Mouse (Mus musculus) liver, embryonic 16.5 days (tissue): ENCODE results near the gene Rbpj. TPM values are rescaled to one million over a fixed set of nuclear protein-coding genes. Genes with fewer than 3 reads are reported as not detected.

ENCODE experiments used
- ATAC-seq: fragments of 200-750 bp; cut with Nextera tagmentation; 2 replicates; pipeline ENCODE4 v1.8.0; 2017; ENCODE audit warnings: low read depth, mild to moderate bottlenecking, moderate number of reproducible peaks, moderate library complexity
- H3K27ac ChIP-seq: fragments of 300-500 bp; sonication (generic); 2 replicates; pipeline ENCODE4 v1.5.1; 2014; ENCODE audit warnings: mild to moderate bottlenecking, low read length
- H3K27me3 ChIP-seq: fragments of 300-500 bp; sonication (generic); 2 replicates; pipeline ENCODE4 v1.6.1; 2014; ENCODE audit warnings: low read depth, low read length, mixed read lengths; ENCODE audit not compliant: control insufficient read depth, insufficient read depth
- H3K36me3 ChIP-seq: fragments of 300-500 bp; sonication (generic); 2 replicates; pipeline ENCODE4 v1.6.1; 2014; ENCODE audit warnings: mild to moderate bottlenecking; ENCODE audit not compliant: control insufficient read depth, insufficient read depth
- H3K4me1 ChIP-seq: fragments of 300-500 bp; sonication (generic); 2 replicates; pipeline ENCODE4 v1.6.1; 2014; ENCODE audit warnings: low read depth, low read length, mixed read lengths; ENCODE audit not compliant: control insufficient read depth
- H3K4me2 ChIP-seq: fragments of 300-500 bp; sonication (generic); 2 replicates; pipeline ENCODE4 v1.6.1; 2014; ENCODE audit warnings: low read depth, low read length, mixed read lengths
- H3K4me3 ChIP-seq: fragments of 300-500 bp; sonication (generic); 2 replicates; pipeline ENCODE4 v1.5.1; 2014; ENCODE audit warnings: low read depth, mild to moderate bottlenecking, low read length
- H3K9ac ChIP-seq: fragments of 300-500 bp; sonication (generic); 2 replicates; pipeline ENCODE4 v1.6.1; 2014; ENCODE audit warnings: low read depth, low read length
- H3K9me3 ChIP-seq: fragments of 300-500 bp; sonication (generic); replicated peaks from 2 replicates; pipeline ENCODE4 v1.6.1; 2016; ENCODE audit warnings: low read length; ENCODE audit not compliant: control insufficient read depth
- WGBS: fragments of 180-500 bp; shearing (Covaris S2); extraction: QIAGEN DNeasy Blood & Tissue Kit; methylation state at CpG from one replicate; pipeline ENCODE4 v1.1.7; 2014; ENCODE audit not compliant: insufficient replicate concordance; 5-methylcytosine and 5-hydroxymethylcytosine counted together
- polyA plus RNA-seq: library from polyadenylated mRNA; unstranded; fragments of >200 nt; fragmentation: Nextera tagmentation; extraction: Ambion mirVana; gene quantifications from 2 replicates; pipeline ENCODE4 v1.2.1, GENCODE M21; 2015

Rbpj gene
- polyA plus RNA-seq, 1 experiment from 2014 or later = 6.9 TPM

DNA sequence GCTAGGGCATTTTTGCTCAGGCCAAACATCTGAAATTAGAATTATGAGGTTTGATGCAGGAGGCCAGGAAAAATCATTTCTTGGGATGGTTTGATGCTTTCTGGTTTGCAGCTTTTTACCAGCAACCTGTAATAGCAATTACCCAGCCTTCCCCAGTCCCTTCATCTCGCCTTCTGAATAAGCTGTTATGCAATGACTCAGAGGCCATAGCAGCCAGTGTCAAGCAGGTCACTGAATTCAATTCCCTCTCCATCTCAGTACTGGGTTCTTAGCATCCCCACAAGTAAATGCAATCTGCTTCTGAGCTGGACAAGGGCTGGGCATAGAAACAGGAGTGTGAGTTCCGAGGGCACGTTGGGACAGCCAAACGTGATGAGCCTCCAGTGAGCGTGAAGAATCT is 13.9 kb downstream of the Rbpj start:
- H3K4me1 ChIP-seq = no peaks in the 10 kb centered on the region
- no peak overlapping the region for H3K27ac ChIP-seq
- H3K4me3 ChIP-seq = no peak overlapping the region
- H3K9me3 ChIP-seq = no peaks in the 10 kb centered on the region
- H3K9ac ChIP-seq = no peak overlapping the region
- no peak for ATAC-seq
- H3K27me3 ChIP-seq = no peaks in the 10 kb centered on the region
- H3K4me2 ChIP-seq = no peak overlapping the region
- WGBS = 64% methylated on average over 5 of the region's 5 CpGs
- no peaks in the 10 kb centered on the region for H3K36me3 ChIP-seq

DNA sequence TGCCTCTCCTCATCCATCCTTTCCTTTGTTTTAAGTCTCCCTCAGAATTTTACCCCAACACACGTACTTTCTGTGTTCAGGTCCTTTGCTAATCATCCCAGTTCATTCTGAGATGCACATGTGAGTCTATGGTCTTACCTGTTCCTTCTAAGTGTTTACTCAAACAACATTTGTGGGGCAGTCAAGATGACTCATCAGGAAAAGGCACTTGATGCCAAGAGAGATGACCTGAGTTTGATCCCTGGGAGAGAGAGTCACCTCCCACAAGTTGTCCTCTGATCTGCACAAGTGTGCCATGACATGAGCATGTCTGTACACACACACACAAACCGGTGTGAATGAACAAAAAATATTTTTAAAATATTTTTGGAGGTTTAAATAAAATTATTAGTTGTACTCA is 15.1 kb downstream of the Rbpj start:
- H3K9me3 ChIP-seq = no peaks in the 10 kb centered on the region
- H3K27ac ChIP-seq = no peak overlapping the region
- H3K27me3 ChIP-seq = no peaks in the 10 kb centered on the region
- no peak overlapping the region for H3K4me2 ChIP-seq
- H3K36me3 ChIP-seq = no peaks in the 10 kb centered on the region
- no peak for ATAC-seq
- WGBS = 54% methylated on average over 2 of the region's 2 CpGs
- no peaks in the 10 kb centered on the region for H3K4me1 ChIP-seq
- H3K4me3 ChIP-seq = no peak overlapping the region
- no peak overlapping the region for H3K9ac ChIP-seq

GRCm38 (mm10) chr5:53485069-53485628 is 19.2 kb downstream of the Rbpj start:
- Histone ChIP-seq H3K27ac (no peak overlapping the region), H3K36me3 (no peaks in the 10 kb centered on the region), H3K4me1 (no peaks in the 10 kb centered on the region), H3K9ac (no peak overlapping the region), H3K4me3 (no peak overlapping the region), H3K27me3 (no peaks in the 10 kb centered on the region), H3K9me3 (no peaks in the 10 kb centered on the region), H3K4me2 (no peak overlapping the region)
- 63% methylated on average over 6 of the region's 6 CpGs for WGBS
- no peak for ATAC-seq

GRCm38 (mm10) chr5:53485934-53486475 is 20.1 kb downstream of the Rbpj start:
- H3K9ac ChIP-seq = no peak overlapping the region
- H3K4me3 ChIP-seq = no peak overlapping the region
- H3K9me3 ChIP-seq = no peaks in the 10 kb centered on the region
- no peak overlapping the region for H3K4me2 ChIP-seq
- ATAC-seq = no peak
- H3K27ac ChIP-seq = no peak overlapping the region
- WGBS = 59% methylated on average over 9 of the region's 9 CpGs
- no peaks in the 10 kb centered on the region for H3K4me1 ChIP-seq
- H3K27me3 ChIP-seq = no peaks in the 10 kb centered on the region
- H3K36me3 ChIP-seq = no peaks in the 10 kb centered on the region

DNA sequence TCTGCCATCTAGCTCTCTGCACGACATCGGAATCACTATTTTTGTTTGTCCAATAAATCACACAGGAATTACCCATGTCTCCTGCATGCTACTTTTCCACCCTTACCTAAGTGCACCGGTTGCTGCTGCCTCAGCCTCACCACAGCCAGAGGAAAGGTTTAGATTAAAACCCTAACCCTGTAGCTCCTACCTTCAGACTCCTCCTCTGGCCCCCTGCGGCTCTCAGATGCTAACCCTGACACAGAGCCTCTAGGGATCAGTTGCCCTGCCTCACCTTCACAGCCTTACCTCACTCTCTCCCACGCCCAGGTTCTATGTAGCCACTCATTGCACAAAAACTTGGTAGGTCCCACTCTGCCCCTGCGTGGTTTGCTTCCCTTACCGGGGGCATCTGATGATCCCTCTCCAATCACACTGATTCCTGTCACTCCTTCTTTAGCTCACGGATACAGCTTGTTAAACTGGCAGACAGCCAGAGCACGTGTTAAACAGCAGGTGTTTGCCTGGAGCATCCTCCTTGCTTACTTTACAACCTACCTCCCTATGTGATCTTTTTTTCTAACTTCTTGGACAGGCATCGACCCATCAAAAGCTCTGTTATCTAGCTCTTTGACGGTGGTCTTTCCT is 21.1 kb downstream of the Rbpj start:
- Histone ChIP-seq H3K27ac (no peak overlapping the region), H3K4me1 (no peaks in the 10 kb centered on the region), H3K9ac (no peak overlapping the region), H3K36me3 (no peaks in the 10 kb centered on the region), H3K9me3 (no peaks in the 10 kb centered on the region), H3K4me3 (no peak overlapping the region), H3K27me3 (no peaks in the 10 kb centered on the region), H3K4me2 (no peak overlapping the region)
- ATAC-seq = no peak
- 47% methylated on average over 11 of the region's 11 CpGs for WGBS

DNA sequence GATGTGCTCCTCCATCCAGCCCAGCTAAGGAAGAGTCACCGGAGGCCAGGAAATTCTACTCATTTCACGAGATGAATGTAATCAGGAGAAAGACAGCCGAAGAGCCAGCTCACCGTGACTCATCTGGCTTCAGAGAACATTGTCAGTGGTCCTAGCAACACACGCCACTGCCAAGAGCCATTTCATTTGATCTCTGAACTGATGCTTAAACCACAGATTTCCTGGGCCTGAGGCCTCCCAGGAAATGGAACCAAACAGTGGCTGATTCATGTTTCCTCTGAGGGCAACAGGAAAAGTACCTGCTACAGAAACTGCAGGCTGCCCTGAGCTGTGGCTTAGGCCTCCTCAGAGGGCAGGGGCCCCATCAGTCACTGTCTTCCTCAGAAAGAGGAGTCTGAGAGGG is 24.7 kb downstream of the Rbpj start:
- no peak overlapping the region for H3K27ac ChIP-seq
- H3K36me3 ChIP-seq = no peaks in the 10 kb centered on the region
- no peaks in the 10 kb centered on the region for H3K27me3 ChIP-seq
- H3K9me3 ChIP-seq = no peaks in the 10 kb centered on the region
- WGBS = 9% methylated on average over 5 of the region's 5 CpGs
- no peak overlapping the region for H3K4me3 ChIP-seq
- H3K9ac ChIP-seq = no peak overlapping the region
- no peak for ATAC-seq
- H3K4me2 ChIP-seq = no peak overlapping the region
- no peaks in the 10 kb centered on the region for H3K4me1 ChIP-seq

DNA sequence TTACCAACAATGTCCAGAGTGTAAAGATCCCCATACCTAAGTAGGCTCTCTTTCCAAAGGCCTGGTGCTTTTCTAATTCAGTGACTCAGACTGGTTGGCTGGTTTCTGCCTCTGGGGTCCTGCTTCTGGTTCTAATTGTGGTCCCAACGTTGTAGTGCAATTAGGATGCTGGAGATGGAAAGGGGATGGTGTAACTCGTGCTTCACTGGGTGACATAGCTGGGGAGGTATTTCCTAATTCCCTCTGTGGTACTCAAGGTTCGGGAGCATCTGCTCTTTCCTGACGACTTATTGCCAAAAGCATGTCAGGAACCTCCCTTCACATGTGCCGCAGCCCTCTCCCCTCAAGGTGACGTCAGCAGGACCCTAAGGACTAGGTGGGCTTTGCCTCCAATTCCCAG is 27.8 kb downstream of the Rbpj start:
- H3K27ac ChIP-seq = no peak overlapping the region
- WGBS = 43% methylated on average over 6 of the region's 6 CpGs
- no peak overlapping the region for H3K4me3 ChIP-seq
- H3K9ac ChIP-seq = no peak overlapping the region
- H3K4me1 ChIP-seq = no peaks in the 10 kb centered on the region
- H3K4me2 ChIP-seq = no peak overlapping the region
- H3K9me3 ChIP-seq = no peaks in the 10 kb centered on the region
- no peaks in the 10 kb centered on the region for H3K27me3 ChIP-seq
- H3K36me3 ChIP-seq = no peaks in the 10 kb centered on the region
- no peak for ATAC-seq

DNA sequence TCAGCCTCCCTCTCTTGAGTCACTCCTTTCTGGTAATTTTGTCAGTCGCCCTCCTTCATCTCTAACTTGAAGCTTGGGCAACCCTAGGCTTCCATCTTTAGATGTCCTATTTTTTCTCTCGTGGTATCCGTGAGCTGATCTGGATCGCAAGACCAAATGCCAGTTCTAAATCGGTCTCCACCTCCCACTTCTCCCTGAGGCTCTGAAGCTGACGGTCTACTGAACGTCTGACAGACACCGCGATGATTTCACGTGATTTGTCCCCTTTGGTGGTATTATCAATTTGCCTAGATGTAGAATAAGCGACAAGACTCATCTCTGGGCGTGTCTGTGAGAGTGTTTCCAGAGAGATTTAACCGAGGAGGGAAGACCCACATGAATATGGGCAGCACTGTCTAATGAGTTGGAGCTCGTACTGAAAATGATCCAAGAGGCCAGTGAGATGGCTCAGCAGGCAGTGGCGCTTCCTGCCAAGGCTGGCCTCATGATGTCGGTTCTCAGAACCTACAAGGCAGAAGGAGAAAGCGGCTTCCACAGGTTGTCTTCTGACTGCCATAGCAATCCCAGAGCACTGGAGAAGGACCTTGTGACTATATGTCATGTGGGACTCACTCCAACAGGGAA is 28.7 kb downstream of the Rbpj start:
- Histone ChIP-seq H3K27ac (no peak overlapping the region), H3K4me1 (no peaks in the 10 kb centered on the region), H3K36me3 (no peaks in the 10 kb centered on the region), H3K9ac (no peak overlapping the region), H3K9me3 (no peaks in the 10 kb centered on the region), H3K4me3 (no peak overlapping the region), H3K4me2 (no peak overlapping the region), H3K27me3 (no peaks in the 10 kb centered on the region)
- WGBS = 71% methylated on average over 17 of the region's 17 CpGs
- ATAC-seq = no peak

GRCm38 (mm10) chr5:53496846-53497549 is 31.0 kb downstream of the Rbpj start:
- Histone ChIP-seq H3K4me3 (no peak overlapping the region), H3K36me3 (no peaks in the 10 kb centered on the region), H3K27me3 (no peaks in the 10 kb centered on the region), H3K4me2 (no peak overlapping the region), H3K27ac (no peak overlapping the region), H3K4me1 (no peaks in the 10 kb centered on the region), H3K9me3 (no peaks in the 10 kb centered on the region), H3K9ac (no peak overlapping the region)
- no peak for ATAC-seq
- 72% methylated on average over 9 of the region's 9 CpGs for WGBS
